ENCODE assay signal across 38 mouse cellular contexts in the genomic region with DNA sequence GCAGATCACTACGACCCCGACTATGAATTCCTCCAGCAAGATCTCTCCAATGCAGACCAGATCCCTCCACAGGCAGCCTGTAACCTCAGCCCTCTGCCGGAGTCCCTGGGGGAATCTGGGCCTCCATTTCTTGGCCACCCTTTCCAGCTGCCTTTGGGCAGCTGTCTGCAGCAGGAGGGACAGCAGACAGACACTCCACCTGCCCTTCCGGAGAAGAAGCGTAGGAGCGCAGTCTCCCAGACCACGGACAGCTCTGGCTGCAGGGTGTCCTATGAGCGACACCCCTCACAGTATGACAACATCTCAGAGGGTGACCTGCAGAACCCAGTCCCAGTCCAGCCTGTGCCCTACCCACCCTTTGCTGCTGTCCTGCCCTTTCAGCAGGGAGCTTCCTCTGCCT. TPM values are rescaled to one million over a fixed set of nuclear protein-coding genes. Genes with fewer than 3 reads are reported as not detected.
"Had no signal": no experiment of that assay in that cellular context is flagged by ENCODE, and none has a peak within 500 bp of the region (broad histone marks: within the 10 kb centered on the region; RNA-seq: fewer than 3 reads in every experiment).

No protein-coding gene starts in this region.

- DNase-seq: heart, adult 11 months; heart, adult 2 months; heart, postnatal 36 days; kidney, adult 11 months; kidney, adult 2 months; kidney, adult 9 months; kidney, postnatal 14 days; layer of hippocampus, adult 9-11 months; layer of hippocampus, postnatal 36 days; left cerebral cortex, postnatal 4 days had no signal

- H3K4me2 ChIP-seq: heart, embryonic 11.5 days; heart, embryonic 13.5 days; heart, embryonic 15.5 days; hindbrain, embryonic 13.5 days; hindbrain, embryonic 15.5 days; kidney, embryonic 15.5 days; limb, embryonic 13.5 days; limb, embryonic 15.5 days; liver, embryonic 12.5 days had no signal

- H3K27ac ChIP-seq: heart, adult 2 months; heart, embryonic 13.5 days; heart, embryonic 15.5 days; hindbrain, embryonic 13.5 days; hindbrain, embryonic 15.5 days; hindbrain, postnatal 0 days; kidney, embryonic 15.5 days; kidney, postnatal 0 days; limb, embryonic 13.5 days; limb, embryonic 15.5 days; liver, embryonic 12.5 days; liver, embryonic 14.5 days had no signal

- H3K9me3 ChIP-seq: heart, embryonic 13.5 days; heart, embryonic 15.5 days; hindbrain, embryonic 13.5 days; hindbrain, embryonic 15.5 days; kidney, embryonic 15.5 days; limb, embryonic 13.5 days; limb, embryonic 15.5 days; liver, embryonic 12.5 days had no signal

- H3K4me3 ChIP-seq: heart, adult 2 months; heart, embryonic 13.5 days; heart, embryonic 15.5 days; hindbrain, embryonic 13.5 days; hindbrain, embryonic 15.5 days; kidney, embryonic 15.5 days; limb, embryonic 13.5 days; limb, embryonic 15.5 days; liver, embryonic 12.5 days had no signal

- H3K4me1 ChIP-seq: heart, embryonic 15.5 days; hindbrain, embryonic 15.5 days; kidney, embryonic 15.5 days; limb, embryonic 13.5 days; limb, embryonic 15.5 days had no signal

- H3K27me3 ChIP-seq: heart, embryonic 13.5 days; heart, embryonic 15.5 days; hindbrain, embryonic 13.5 days; hindbrain, embryonic 15.5 days; kidney, embryonic 15.5 days; limb, embryonic 13.5 days; limb, embryonic 15.5 days; liver, embryonic 12.5 days had no signal

- H3K9ac ChIP-seq: heart, embryonic 13.5 days; heart, embryonic 15.5 days; hindbrain, embryonic 13.5 days; hindbrain, embryonic 15.5 days; kidney, embryonic 15.5 days; limb, embryonic 13.5 days; limb, embryonic 15.5 days; liver, embryonic 12.5 days; liver, embryonic 14.5 days had no signal

- ATAC-seq: hindbrain, postnatal 0 days; liver, embryonic 12.5 days had no signal

RNA-seq across cellular contexts. Expression of gene Gm13420, which starts 49.3 kb away (rescaled TPM):
- total RNA-seq: gastrocnemius, adult 8-10 months; heart, adult 2 months; heart, postnatal 14 days; heart, postnatal 36 days; hematopoietic stem cell, adult 5-6 weeks had no signal
- polyA plus RNA-seq: heart, adult 2 months; heart, embryonic 11.5 days; heart, embryonic 13.5 days; heart, embryonic 15.5 days; heart, postnatal 0 days; hindbrain, embryonic 11.5 days; hindbrain, embryonic 13.5 days; limb, embryonic 11.5 days; limb, embryonic 13.5 days; limb, embryonic 15.5 days had no signal

RNA-seq across cellular contexts. Expression of gene Gm13547, which starts 56.9 kb away (rescaled TPM):
- total RNA-seq: gastrocnemius, adult 8-10 months; heart, adult 2 months; heart, postnatal 14 days; heart, postnatal 36 days; hematopoietic stem cell, adult 5-6 weeks; hindbrain, postnatal 0 days; layer of hippocampus, adult 18-20 months; layer of hippocampus, postnatal 14 days; layer of hippocampus, postnatal 36 days; left cerebral cortex, adult 18-20 months; left cerebral cortex, postnatal 10 days; left cerebral cortex, postnatal 25 days; left cerebral cortex, postnatal 4 days; liver, adult 2 months had no signal
- polyA plus RNA-seq: gonadal fat pad, adult 2 months; heart, adult 2 months; heart, embryonic 13.5 days; heart, embryonic 15.5 days; heart, postnatal 0 days; hindbrain, embryonic 11.5 days; hindbrain, embryonic 13.5 days; intestine, embryonic 14.5 days; intestine, embryonic 16.5 days; kidney, adult 2 months; kidney, embryonic 15.5 days; kidney, postnatal 0 days; large intestine, adult 2 months; limb, embryonic 11.5 days; liver, adult 2 months; liver, embryonic 12.5 days; liver, embryonic 14.5 days had no signal
